Mouse (Mus musculus) spleen, postnatal 0 days (tissue): ENCODE results near the gene Ngly1. TPM values are rescaled to one million over a fixed set of nuclear protein-coding genes. Genes with fewer than 3 reads are reported as not detected.

Source experiments
- polyA plus RNA-seq: library from polyadenylated mRNA; unstranded; fragments of >200 nt; fragmentation: Nextera tagmentation; extraction: Ambion mirVana; gene quantifications from 2 replicates; pipeline ENCODE4 v1.2.1, GENCODE M21; 2015

Ngly1 gene
- polyA plus RNA-seq = 27.3 and 34.6 TPM in 2 replicates

GRCm38 (mm10) chr14:16249171-16249874 lies at the start of gene Ngly1, which contains the start of gene Oxsm:
Ngly1 (plus strand) TSS chr14:16249280.
Oxsm (minus strand) TSS chr14:16249808.

Other genes with a start within 250 kb of the Ngly1 start
- 2.4 and 2.7 TPM in 2 replicates for gene Oxsm, start 528 bp downstream of the Ngly1 start, polyA plus RNA-seq
- 27.1 and 28.2 TPM in 2 replicates for gene Top2b, start 115.9 kb downstream of the Ngly1 start, polyA plus RNA-seq